Mouse (Mus musculus): ENCODE data around the gene Gm20696. TPM values are rescaled to one million over a fixed set of nuclear protein-coding genes. Genes with fewer than 3 reads are reported as not detected.

The Gm20696 gene
- total and polyA plus RNA-seq, 3 experiments = 0.59 TPM; not detected in 2

DNA sequence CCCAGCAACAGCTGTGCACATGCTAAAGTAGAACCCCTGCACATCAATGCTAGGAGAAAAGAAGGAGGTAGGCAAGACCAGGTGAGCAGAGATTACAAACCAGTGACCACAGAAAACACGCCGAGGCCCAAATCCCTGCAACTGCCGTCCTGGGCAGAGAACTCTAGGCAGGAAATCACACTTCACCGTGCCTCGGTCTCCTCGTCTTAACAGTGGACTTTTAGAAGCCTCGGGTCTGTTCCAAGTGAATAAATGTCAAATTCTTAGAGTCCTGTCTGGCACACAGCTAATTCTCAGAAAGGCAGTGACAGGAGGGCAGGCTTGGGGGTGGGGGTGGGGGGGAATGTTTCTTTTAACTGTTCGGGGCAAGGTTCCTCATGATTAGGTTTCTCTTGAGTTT lies 364.7 kb downstream of the Gm20696 start:
- dilution Hi-C loops (cut with MboI; ENCODE audit: extremely low pct_ligation_motif_present, extremely low pct_unique_long_range_greater_than_20kb, low sequenced_read_pairs) = no loop called here

DNA sequence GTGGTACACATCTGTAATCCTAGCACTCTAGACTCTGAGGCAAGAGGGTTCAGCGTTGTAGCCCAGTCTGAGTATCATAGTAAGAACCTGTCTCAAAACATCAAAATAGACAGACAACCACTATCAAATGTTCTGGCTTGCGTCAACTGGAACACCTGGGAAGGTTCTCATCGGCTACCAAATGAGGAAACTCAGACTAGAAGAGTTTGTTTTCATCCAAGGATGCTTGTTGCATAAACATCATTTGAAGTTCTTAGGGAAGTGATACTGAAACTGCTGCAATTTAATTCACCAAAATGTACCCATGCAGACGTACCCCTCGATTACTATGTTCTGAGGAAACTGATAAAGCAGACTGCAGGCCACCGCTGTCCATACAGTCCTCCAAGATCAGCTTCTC lies 366.4 kb downstream of the Gm20696 start:
- TF ChIP-seq TBP (conservative IDR thresholded peaks at IDR 0.05; ENCODE audit: low read depth, low read length) (no peak), ELF1 (IDR thresholded peaks at IDR 0.05; ENCODE audit: low read depth, low read length) (no peak), SMC3 (IDR thresholded peaks at IDR 0.05; ENCODE audit: low read depth, low read length) (no peak), HCFC1 (IDR thresholded peaks at IDR 0.05; ENCODE audit: low read depth, low read length) (no peak), UBTF (IDR thresholded peaks at IDR 0.05; ENCODE audit: low read depth, low read length) (no peak), MAZ (IDR thresholded peaks at IDR 0.05; ENCODE audit: low read depth, low read length) (no peak), CHD1 (IDR thresholded peaks at IDR 0.05; ENCODE audit: low read depth, low read length) (no peak), ZNF384 (IDR thresholded peaks at IDR 0.05; ENCODE audit: low read depth, low read length) (no peak)
- Histone ChIP-seq H3K9ac (ENCODE audit: insufficient read depth, low read depth) (no peak overlapping the region), H3K4me3 (replicated peaks in 1 of 3; ENCODE audit: low read depth in 2 of 3, low read length in 2 of 3, poor library complexity in 1 of 3) (no peak overlapping the region), H3K27me3 (replicated peaks) (no peaks in the 10 kb centered on the region), H3K9me3 (replicated peaks; ENCODE audit: low read length) (peaks cover 3% of the 10 kb centered on the region), H3K4me1 (ENCODE audit: control insufficient read depth in 1 of 2, insufficient read depth in 2 of 2) (peaks cover 15 to 43% of the 10 kb centered on the region in 2 experiments), H3K4me2 (ENCODE audit: insufficient read depth, low read depth, poor library complexity, severe bottlenecking) (no peak overlapping the region), H3K79me2 (replicated peaks; ENCODE audit: control insufficient read depth, extremely low read depth, insufficient read depth, poor library complexity, severe bottlenecking) (no peaks in the 10 kb centered on the region), H3K27ac (ENCODE audit: insufficient read depth, low read depth) (no peak overlapping the region), H3K36me3 (replicated peaks in 1 of 2; ENCODE audit: control insufficient read depth in 1 of 2, insufficient read depth in 1 of 2, low read length in 1 of 2) (peaks cover 0 to 6% of the 10 kb centered on the region in 2 experiments)
- in situ Hi-C loops (cut with MboI; ENCODE audit: low pct_ligation_motif_present, low pct_unique_long_range_greater_than_20kb, low sequenced_read_pairs) = no loop called here
- dilution Hi-C loops (cut with MboI; ENCODE audit: extremely low pct_ligation_motif_present, extremely low pct_unique_long_range_greater_than_20kb, low sequenced_read_pairs) = no loop called here
- DNase-seq (ENCODE audit: extremely low read depth) = no peak

More for the DNA sequence above, 364.7 kb downstream of the Gm20696 start:
- peaks cover 3% of the 10 kb centered on the region for H3K9me3 ChIP-seq (replicated peaks; ENCODE audit: low read length)
- in situ Hi-C loops (cut with MboI; ENCODE audit: low pct_ligation_motif_present, low pct_unique_long_range_greater_than_20kb, low sequenced_read_pairs) = no loop called here
- no peak overlapping the region for H3K27ac ChIP-seq (ENCODE audit: insufficient read depth, low read depth)
- peaks cover 0 to 12% of the 10 kb centered on the region in 2 experiments for H3K36me3 ChIP-seq (replicated peaks in 1 of 2; ENCODE audit: control insufficient read depth in 1 of 2, insufficient read depth in 1 of 2, low read length in 1 of 2)
- peaks cover 13 to 41% of the 10 kb centered on the region in 2 experiments for H3K4me1 ChIP-seq (ENCODE audit: control insufficient read depth in 1 of 2, insufficient read depth in 2 of 2)
- no peak overlapping the region for H3K9ac ChIP-seq (ENCODE audit: insufficient read depth, low read depth)
- no peak for DNase-seq (ENCODE audit: extremely low read depth)
- H3K27me3 ChIP-seq (replicated peaks) = no peaks in the 10 kb centered on the region
- H3K79me2 ChIP-seq (replicated peaks; ENCODE audit: control insufficient read depth, extremely low read depth, insufficient read depth, poor library complexity, severe bottlenecking) = no peaks in the 10 kb centered on the region
- H3K4me3 ChIP-seq (replicated peaks in 1 of 3; ENCODE audit: low read depth in 2 of 3, low read length in 2 of 3, poor library complexity in 1 of 3) = no peak overlapping the region
- H3K4me2 ChIP-seq (ENCODE audit: insufficient read depth, low read depth, poor library complexity, severe bottlenecking) = no peak overlapping the region
- TF ChIP-seq KAT2A (IDR thresholded peaks at IDR 0.05; ENCODE audit: insufficient replicate concordance, low read length) (no peak), IRF4 (IDR thresholded peaks at IDR 0.05; ENCODE audit: low read depth, low read length) (no peak), EP300 (IDR thresholded peaks at IDR 0.05; ENCODE audit: low read length) (no peak)

DNA sequence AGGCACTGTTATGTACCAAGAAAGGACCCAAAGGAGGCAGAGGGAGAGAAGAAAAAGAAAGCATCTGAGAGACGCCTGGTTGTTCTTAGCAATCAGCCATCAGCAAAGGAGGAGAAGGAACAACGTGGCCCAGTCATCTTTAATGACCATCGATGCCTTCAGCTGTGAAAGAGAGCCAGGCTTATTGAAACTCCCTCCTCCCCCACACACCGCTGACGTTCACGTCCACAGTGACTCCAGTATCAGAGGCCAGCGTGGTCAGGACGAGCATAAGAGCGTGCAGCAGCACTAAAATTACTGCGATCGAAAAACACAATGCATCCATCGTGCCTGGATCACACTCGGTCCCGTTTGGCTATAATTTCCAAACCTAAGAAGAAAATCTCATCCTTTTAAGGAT lies 367.4 kb downstream of the Gm20696 start:
- peaks cover 19 to 45% of the 10 kb centered on the region in 2 experiments for H3K4me1 ChIP-seq (ENCODE audit: control insufficient read depth in 1 of 2, insufficient read depth in 2 of 2)
- H3K36me3 ChIP-seq (replicated peaks in 1 of 2; ENCODE audit: control insufficient read depth in 1 of 2, insufficient read depth in 1 of 2, low read length in 1 of 2) = peaks cover 0 to 6% of the 10 kb centered on the region in 2 experiments
- no peak for DNase-seq (ENCODE audit: extremely low read depth)
- TF ChIP-seq ETS1 (conservative IDR thresholded peaks at IDR 0.05; ENCODE audit: low read depth, low read length) = no peak
- no peak for TF ChIP-seq NRF1 (IDR thresholded peaks at IDR 0.05; ENCODE audit: low read depth, low read length)
- no peak for TF ChIP-seq JUN (IDR thresholded peaks at IDR 0.05; ENCODE audit: insufficient read depth, low read depth, low read length)
- TF ChIP-seq NELFE (IDR thresholded peaks at IDR 0.05; ENCODE audit: low read depth, low read length) = no peak
- no peak for TF ChIP-seq MYC (IDR thresholded peaks at IDR 0.05; ENCODE audit: low read depth, low read length)
- TF ChIP-seq TBP (conservative IDR thresholded peaks at IDR 0.05; ENCODE audit: low read depth, low read length) = no peak
- H3K27ac ChIP-seq (ENCODE audit: insufficient read depth, low read depth) = no peak overlapping the region
- H3K4me3 ChIP-seq (replicated peaks in 1 of 3; ENCODE audit: low read depth in 2 of 3, low read length in 2 of 3, poor library complexity in 1 of 3) = no peak overlapping the region
- no peaks in the 10 kb centered on the region for H3K27me3 ChIP-seq (replicated peaks)
- H3K9ac ChIP-seq (ENCODE audit: insufficient read depth, low read depth) = no peak overlapping the region
- H3K4me2 ChIP-seq (ENCODE audit: insufficient read depth, low read depth, poor library complexity, severe bottlenecking) = no peak overlapping the region
- dilution Hi-C loops (cut with MboI; ENCODE audit: extremely low pct_ligation_motif_present, extremely low pct_unique_long_range_greater_than_20kb, low sequenced_read_pairs) (no loop called here), in situ Hi-C loops (cut with MboI; ENCODE audit: low pct_ligation_motif_present, low pct_unique_long_range_greater_than_20kb, low sequenced_read_pairs) (no loop called here)
- H3K9me3 ChIP-seq (replicated peaks; ENCODE audit: low read length) = peaks cover 3% of the 10 kb centered on the region
- H3K79me2 ChIP-seq (replicated peaks; ENCODE audit: control insufficient read depth, extremely low read depth, insufficient read depth, poor library complexity, severe bottlenecking) = no peaks in the 10 kb centered on the region
